Mouse (Mus musculus): ENCODE measurements around the gene Ube2h.
"Not testable (repeated sequence)": the region's sequence is repeated elsewhere in the genome, so short reads cannot be mapped to it uniquely, and the experiment has no call there.

The Ube2h gene

DNA sequence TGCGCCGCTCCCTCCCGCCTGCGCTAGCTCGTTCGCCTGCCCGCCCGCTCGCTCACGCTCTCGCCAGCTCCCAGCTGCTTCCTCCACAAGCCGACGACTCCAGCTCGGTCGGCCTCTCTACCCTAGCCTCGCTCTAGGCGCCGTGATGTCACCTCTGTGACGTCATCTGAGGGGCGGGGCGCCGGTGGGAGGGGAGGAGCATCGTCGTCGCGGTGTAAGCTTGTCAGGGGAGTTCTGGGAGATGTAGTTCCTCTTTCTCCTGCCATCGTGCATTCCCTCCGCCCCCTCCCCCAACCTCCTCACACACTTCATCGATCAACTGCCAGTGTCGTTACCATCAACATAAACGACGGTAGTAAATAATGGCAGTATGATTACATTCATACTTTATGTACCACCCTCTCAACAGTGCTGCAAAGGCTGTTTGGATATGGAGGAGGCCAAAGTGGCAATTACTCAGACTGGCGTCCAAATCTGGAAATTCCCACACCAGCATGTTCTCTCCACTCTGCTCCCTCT is at the start of gene Ube2h:
Ube2h (minus strand) TSS at position 141 of the 519 bp plus-strand sequence.
- DNase-seq (ENCODE audit: low read depth): peak; percentile 94

GRCm38 (mm10) chr6:30353661-30354060 is 49.3 kb upstream of the Ube2h start:
- DNase-seq (ENCODE audit: low read depth): no peak

DNA sequence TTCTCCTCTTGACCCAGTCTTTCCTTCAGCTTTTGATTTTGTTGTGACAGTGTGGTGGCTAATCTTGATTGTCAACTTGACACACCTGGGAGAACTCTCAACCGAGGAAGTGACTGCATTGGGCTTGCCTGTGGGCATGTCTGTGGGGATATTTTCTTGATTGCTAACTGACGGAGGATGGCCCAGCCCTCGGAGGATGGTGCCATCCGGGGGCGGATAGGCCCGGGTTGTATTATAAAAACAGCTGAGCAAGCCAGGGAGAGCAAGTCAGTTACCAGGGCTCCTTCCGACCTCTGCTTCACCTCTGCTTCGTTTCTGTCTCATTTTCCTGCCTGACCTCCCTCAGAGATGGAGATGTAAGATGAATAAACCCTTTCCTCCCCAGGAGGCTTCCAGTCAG is 48.4 kb upstream of the Ube2h start:
- no peak for DNase-seq (ENCODE audit: low read depth)

DNA sequence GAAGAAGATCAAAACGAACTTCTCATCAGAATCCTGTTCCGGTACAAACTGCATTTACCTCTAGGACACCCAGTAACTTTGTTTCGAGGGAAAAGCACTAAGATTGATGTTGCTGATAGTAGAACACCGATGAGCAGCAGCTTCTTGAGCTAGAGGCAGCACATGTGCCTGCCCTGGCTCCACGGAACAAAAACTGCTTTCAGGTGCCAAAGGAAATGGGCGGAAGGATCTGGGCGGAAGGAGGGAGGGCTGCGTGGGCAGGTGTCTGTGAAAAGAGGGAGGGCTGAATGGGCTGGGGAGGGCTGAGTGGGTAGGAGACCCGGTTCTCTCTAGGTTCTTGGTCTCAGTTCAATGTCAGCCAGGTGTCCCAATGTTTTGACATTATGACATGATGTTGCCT is 47.0 kb upstream of the Ube2h start:
- no peak for DNase-seq (ENCODE audit: low read depth)

DNA sequence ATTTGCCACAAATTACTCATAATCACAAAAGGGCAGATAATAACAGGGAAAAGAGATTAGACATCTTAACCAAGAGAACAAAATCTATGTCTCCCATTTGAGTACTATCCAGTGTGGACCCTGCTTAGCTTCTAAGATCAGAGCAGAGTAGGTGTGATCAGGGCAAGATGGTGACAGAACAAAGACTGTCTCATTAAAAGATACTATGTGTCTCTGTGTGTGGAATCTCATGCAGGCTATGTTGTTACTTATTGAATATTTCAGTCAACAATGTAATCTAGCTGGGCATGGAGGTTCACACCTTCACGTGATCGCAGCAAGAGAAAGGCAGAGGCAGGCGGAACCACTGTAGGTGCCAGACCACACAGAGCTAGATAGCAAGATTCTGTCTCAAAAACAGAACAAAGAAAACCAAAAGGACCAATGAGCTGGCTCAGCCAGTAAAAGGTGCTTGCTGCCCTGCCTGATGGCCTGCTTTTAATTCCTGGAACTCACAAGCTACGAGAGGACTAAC is 43.0 kb upstream of the Ube2h start:
- no peak for DNase-seq (ENCODE audit: low read depth)

GRCm38 (mm10) chr6:30346737-30347136 is 42.4 kb upstream of the Ube2h start:
- DNase-seq (ENCODE audit: low read depth): no peak

GRCm38 (mm10) chr6:30344032-30344431 is 39.7 kb upstream of the Ube2h start:
- DNase-seq (ENCODE audit: low read depth): no peak

DNA sequence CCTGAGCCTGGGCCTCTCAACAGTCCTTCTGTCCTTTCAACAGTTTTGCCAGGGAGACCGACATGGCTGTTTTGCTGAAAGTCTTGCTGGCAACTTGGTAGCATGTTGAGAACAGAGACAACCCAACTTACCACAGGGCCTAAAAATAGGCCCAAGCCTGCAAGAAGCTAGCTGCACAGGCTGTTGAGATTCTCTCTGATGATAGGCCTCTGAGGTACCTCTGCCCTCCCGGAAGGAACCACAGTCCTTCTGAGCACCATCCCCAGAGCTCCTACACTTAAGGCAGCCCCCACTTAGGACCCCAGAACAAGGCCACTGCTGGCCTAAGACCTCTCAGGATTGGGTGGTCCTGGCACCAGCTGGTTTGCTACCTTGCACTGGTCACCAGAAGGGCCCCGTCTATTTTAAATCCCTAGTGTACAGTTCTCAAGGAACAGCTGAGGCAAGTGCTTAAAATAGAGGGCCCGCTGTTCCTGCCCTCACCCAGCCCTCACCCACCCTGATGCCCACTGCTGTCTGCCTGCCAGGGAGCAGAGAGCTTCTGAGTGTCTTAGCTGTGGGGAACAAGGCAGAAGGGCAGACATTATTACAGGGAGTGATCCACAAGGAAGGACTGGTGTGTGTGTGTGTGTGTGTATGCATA is 36.0 kb upstream of the Ube2h start:
- DNase-seq (ENCODE audit: low read depth): no peak

GRCm38 (mm10) chr6:30336912-30337311 is 32.6 kb upstream of the Ube2h start:
- DNase-seq (ENCODE audit: low read depth): no peak

DNA sequence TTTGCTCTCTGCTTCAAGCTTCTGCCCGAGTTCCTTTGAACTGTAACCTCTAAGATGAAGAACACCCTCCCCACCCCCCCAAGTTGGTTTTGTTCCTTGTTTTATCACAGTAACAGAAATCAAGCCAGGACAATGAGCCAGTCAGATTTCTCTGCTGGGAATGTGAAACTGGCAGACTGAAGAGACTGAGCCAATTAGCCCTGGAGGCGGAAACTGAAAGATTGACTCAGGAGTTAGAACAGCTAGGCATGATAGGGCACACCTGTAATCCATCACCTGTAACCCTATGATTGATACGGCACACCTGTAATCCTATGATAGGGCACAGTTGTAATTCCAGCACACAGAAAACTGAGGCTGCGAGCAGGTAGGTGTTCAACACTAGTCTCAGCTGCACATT is 27.9 kb upstream of the Ube2h start:
- DNase-seq (ENCODE audit: low read depth): no peak

GRCm38 (mm10) chr6:30330706-30331105 is 26.4 kb upstream of the Ube2h start:
- DNase-seq (ENCODE audit: low read depth): no peak

- DNase-seq (ENCODE audit: low read depth): no peak
These were observed 21.7 kb upstream of the Ube2h start for GRCm38 (mm10) chr6:30325932-30326501.

DNA sequence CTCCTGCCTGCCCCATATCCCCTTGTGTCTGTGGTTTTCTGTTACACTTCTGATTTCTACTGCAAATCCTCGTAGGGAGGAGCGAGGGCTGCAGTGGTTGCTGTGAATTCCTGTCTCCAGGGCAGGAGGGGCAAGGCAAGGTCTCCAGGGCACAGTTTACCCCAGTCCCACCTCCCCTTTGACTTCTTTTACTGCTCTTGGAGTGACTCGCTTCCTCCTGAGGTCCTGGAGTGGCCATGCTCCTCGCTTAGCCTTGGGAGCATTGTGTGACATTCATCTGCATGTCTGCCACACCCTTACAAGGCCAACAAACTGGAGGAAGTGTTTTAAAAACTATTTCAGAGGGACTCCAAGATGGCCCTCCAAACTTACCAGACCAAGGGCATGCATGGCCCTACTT is 16.7 kb upstream of the Ube2h start:
- no peak for DNase-seq (ENCODE audit: low read depth)

DNA sequence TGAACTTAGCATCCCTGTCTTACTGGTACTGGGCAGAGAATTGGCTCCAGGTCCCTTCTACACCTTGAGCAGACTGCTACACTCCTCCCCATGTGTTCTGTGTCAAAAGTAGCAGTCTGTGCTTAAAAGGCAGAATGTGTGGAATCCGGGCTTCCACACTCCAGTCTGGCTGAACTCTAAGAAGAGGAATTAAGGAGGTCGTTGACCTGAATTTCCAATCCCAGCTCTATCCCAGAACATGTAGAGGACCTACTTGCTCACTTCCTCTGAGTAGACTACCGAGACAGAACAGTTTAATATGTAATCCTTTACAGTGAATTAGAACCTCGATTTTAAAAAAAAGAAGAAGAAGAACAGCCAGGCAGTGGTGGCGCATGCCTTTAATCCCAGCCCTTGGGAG is 14.9 kb upstream of the Ube2h start:
- DNase-seq (ENCODE audit: low read depth): no peak

DNA sequence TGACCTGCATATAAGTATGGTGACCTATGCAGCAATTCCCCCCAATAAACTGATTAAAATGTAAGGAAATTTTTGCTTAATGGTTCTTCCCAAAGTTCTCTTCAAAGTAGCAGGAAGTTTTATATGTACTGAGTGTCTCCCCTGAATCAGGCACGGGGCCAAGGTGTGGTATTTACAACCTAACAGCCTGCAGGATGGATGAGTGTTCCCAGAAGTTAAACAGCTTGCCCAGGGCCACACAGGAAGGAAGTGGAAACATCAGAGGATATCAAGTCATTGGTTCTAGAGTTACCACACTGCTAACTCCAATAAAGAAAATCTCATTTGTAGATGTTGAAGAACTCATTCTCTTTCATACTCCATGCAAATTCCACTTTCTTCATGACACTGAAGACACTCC is 7.7 kb upstream of the Ube2h start:
- DNase-seq (ENCODE audit: low read depth): no peak

DNA sequence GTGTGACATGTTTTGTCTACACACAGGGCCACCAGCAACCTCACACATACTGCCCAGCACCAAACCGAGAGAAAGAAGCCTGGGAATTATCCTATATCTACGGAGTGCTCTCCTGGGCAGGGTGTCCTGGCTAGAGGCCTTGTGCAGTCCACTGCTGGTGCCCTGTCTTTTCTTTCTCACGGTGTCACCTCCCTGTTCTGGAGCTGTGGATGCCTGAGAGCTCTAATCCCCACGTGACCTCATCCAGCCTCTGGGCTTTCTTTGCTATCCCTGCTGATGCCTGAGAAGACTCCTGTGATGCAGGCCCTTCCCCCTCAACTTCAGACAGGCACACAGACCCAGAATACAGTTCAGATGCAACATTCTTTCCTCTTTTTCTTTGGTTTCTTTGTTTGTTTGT is 4.4 kb upstream of the Ube2h start:
- no peak for DNase-seq (ENCODE audit: low read depth)

DNA sequence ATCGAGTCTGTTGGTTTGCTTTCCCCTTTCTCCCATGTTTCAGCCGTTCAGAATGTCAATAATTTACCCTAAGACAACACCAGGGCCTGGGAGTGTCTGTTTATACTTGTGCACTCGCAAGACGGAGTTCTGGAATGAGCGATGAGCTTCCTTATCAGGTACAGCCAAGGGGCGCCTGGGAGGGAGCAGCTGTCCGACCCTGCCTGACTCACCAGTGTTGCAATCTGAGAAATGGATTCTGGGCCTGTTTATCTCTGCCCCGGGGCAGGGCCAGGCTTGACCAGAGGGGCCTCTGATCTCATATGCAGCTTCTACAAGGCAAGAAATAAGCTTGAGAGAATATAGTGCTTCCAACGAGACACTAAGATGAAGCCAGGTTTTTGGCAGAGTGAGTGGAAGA is 3.4 kb upstream of the Ube2h start:
- DNase-seq (ENCODE audit: low read depth): peak; percentile 75

DNA sequence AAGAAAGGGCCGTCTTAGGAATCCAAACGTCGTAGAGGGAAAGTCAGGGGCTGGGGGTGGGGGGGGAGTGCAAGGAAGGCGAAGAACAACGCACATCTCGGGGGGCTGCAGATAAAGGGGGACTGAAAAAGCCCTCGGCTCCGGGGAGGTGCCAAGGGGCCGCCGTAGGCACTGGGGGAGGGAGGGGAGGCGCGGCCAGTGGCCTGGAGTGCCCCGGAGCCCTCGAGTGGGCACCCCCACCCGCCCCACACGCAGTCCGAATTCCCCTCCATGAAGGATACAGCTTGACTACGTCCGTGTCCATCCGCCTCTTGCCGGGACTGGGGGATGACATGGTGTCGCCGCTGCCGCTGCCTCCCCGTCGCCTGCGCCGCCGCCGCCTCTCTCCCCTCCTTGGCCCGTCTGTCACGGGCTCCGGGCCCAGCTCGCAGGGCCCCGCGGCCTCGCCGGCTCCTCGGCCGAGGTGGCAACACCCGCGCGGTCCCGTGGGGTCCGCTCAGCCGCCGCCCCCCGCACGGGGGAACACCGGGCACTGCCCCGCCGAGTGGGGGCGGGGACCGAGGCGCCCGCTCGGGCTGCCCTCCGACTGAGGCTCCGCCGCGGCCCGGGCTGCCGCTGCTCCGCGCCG is 454 bp downstream of the Ube2h start:
- DNase-seq (ENCODE audit: low read depth): not testable (repeated sequence)

GRCm38 (mm10) chr6:30302781-30303631 is 1.3 kb downstream of the Ube2h start:
- DNase-seq (ENCODE audit: low read depth): no peak

- DNase-seq (ENCODE audit: low read depth): no peak
These were observed 2.2 kb downstream of the Ube2h start for GRCm38 (mm10) chr6:30302156-30302555.

DNA sequence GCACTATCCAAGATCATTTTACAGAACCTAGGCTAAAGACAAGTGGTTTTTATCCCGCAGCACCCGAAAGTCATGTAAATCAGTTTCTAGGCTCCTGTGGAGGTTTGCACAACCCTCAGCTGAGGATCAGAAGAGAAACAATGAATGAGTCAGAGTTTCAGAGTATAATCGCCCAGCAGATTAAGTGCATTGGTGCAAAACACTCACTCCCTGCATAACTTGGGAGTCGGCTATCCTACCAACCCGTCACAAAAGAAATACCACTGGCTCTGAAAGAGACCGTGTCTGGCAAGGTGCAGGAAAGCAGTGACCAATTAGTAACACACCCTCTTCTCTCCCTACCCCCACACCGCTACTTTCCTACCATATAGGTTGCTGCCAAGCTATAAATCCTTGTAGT is 3.4 kb downstream of the Ube2h start:
- DNase-seq (ENCODE audit: low read depth): no peak

GRCm38 (mm10) chr6:30300372-30300771 is 4.0 kb downstream of the Ube2h start:
- DNase-seq (ENCODE audit: low read depth): no peak
